Mouse (Mus musculus): Measurements from ENCODE around the gene Adssl1. TPM values are rescaled to one million over a fixed set of nuclear protein-coding genes. Genes with fewer than 3 reads are reported as not detected.

Adssl1 gene
- polyA plus RNA-seq, 1 experiment from 2014 or later = 5.5 TPM

- H3K27me3 ChIP-seq (ENCODE audit: control insufficient read depth, insufficient read depth, low read length) = no peaks in the 10 kb centered on the region
Measured at GRCm38 (mm10) chr12:112599942-112600611, 19.8 kb upstream of the Adssl1 start.

DNA sequence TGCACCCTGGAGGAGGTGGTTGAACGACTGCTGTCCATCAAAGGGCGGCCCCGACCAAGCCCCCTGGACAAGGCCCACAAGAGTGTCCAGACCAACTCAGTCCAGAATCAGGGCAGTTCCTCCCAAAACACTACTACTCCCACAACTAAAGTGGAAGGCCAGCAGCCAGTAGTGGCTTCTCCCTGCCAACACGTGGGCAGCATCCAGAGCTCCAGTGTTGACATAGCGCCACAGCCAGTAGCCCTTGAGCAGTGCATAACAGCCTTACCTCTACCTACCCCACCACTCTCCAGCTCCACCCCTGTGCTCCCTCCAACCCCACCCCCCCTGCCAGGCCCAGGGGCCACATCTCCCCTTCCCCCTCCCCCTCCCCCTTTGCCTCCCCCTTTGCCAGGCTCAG is 15.8 kb upstream of the Adssl1 start:
- H3K9ac ChIP-seq = no peak overlapping the region
- DNase-seq (ENCODE audit: low spot score) (no peak), ATAC-seq (ENCODE audit: low FRiP score) (no peak)
- no peak overlapping the region for H3K4me3 ChIP-seq (replicated peaks; ENCODE audit: low read length)
- H3K4me2 ChIP-seq (replicated peaks) = no peak overlapping the region
- H3K9me3 ChIP-seq (ENCODE audit: control insufficient read depth, low read length) = no peaks in the 10 kb centered on the region
- 78% methylated on average over 3 of the region's 5 CpGs for WGBS
- H3K4me1 ChIP-seq (replicated peaks; ENCODE audit: control insufficient read depth, insufficient read depth, low read length) = no peaks in the 10 kb centered on the region
- no peak overlapping the region for H3K27ac ChIP-seq
- no peaks in the 10 kb centered on the region for H3K27me3 ChIP-seq (ENCODE audit: control insufficient read depth, insufficient read depth, low read length)
- no peaks in the 10 kb centered on the region for H3K36me3 ChIP-seq (replicated peaks; ENCODE audit: control insufficient read depth, insufficient read depth)

More at GRCm38 (mm10) chr12:112599942-112600611, 19.8 kb upstream of the Adssl1 start:
- no peak overlapping the region for H3K4me2 ChIP-seq (replicated peaks)
- H3K9me3 ChIP-seq (ENCODE audit: control insufficient read depth, low read length) = no peaks in the 10 kb centered on the region
- peaks cover 3% of the 10 kb centered on the region for H3K4me1 ChIP-seq (replicated peaks; ENCODE audit: control insufficient read depth, insufficient read depth, low read length)
- no peak overlapping the region for H3K27ac ChIP-seq
- 81% methylated on average over 30 of the region's 30 CpGs for WGBS
- no peak overlapping the region for H3K4me3 ChIP-seq (replicated peaks; ENCODE audit: low read length)
- DNase-seq (ENCODE audit: low spot score) = no peak
- no peaks in the 10 kb centered on the region for H3K36me3 ChIP-seq (replicated peaks; ENCODE audit: control insufficient read depth, insufficient read depth)
- H3K9ac ChIP-seq = no peak overlapping the region
- ATAC-seq (ENCODE audit: low FRiP score) = no peak

- Histone ChIP-seq H3K36me3 (replicated peaks; ENCODE audit: control insufficient read depth, insufficient read depth) (no peaks in the 10 kb centered on the region), H3K4me2 (replicated peaks) (no peak overlapping the region), H3K9ac (no peak overlapping the region), H3K27me3 (ENCODE audit: control insufficient read depth, insufficient read depth, low read length) (no peaks in the 10 kb centered on the region), H3K27ac (no peak overlapping the region), H3K9me3 (ENCODE audit: control insufficient read depth, low read length) (no peaks in the 10 kb centered on the region), H3K4me1 (replicated peaks; ENCODE audit: control insufficient read depth, insufficient read depth, low read length) (no peaks in the 10 kb centered on the region), H3K4me3 (replicated peaks; ENCODE audit: low read length) (no peak overlapping the region)
- ATAC-seq (ENCODE audit: low FRiP score) = peak; percentile 28; the same call in 1 of the 2 replicates
- 57% methylated on average over 20 of the region's 20 CpGs for WGBS
- DNase-seq (ENCODE audit: low spot score) = no peak
Measured at GRCm38 (mm10) chr12:112604709-112605649, 14.9 kb upstream of the Adssl1 start.

- no peaks in the 10 kb centered on the region for H3K4me1 ChIP-seq (replicated peaks; ENCODE audit: control insufficient read depth, insufficient read depth, low read length)
- no peak overlapping the region for H3K9ac ChIP-seq
- no peaks in the 10 kb centered on the region for H3K9me3 ChIP-seq (ENCODE audit: control insufficient read depth, low read length)
- ATAC-seq (ENCODE audit: low FRiP score) (peak; percentile 21; the same call in 1 of the 2 replicates), DNase-seq (ENCODE audit: low spot score) (peak; percentile 73)
- whole genome bisulfite sequencing = 45% methylated on average over 6 of the region's 6 CpGs
- H3K4me3 ChIP-seq (replicated peaks; ENCODE audit: low read length) = no peak overlapping the region
- no peaks in the 10 kb centered on the region for H3K27me3 ChIP-seq (ENCODE audit: control insufficient read depth, insufficient read depth, low read length)
- H3K4me2 ChIP-seq (replicated peaks) = no peak overlapping the region
- no peaks in the 10 kb centered on the region for H3K36me3 ChIP-seq (replicated peaks; ENCODE audit: control insufficient read depth, insufficient read depth)
- no peak overlapping the region for H3K27ac ChIP-seq
Measured at GRCm38 (mm10) chr12:112605766-112606165, 14.1 kb upstream of the Adssl1 start.

- Histone ChIP-seq H3K9ac (no peak overlapping the region), H3K4me1 (replicated peaks; ENCODE audit: control insufficient read depth, insufficient read depth, low read length) (no peaks in the 10 kb centered on the region), H3K4me2 (replicated peaks) (no peak overlapping the region), H3K36me3 (replicated peaks; ENCODE audit: control insufficient read depth, insufficient read depth) (no peaks in the 10 kb centered on the region), H3K4me3 (replicated peaks; ENCODE audit: low read length) (no peak overlapping the region), H3K27me3 (ENCODE audit: control insufficient read depth, insufficient read depth, low read length) (no peaks in the 10 kb centered on the region), H3K27ac (no peak overlapping the region), H3K9me3 (ENCODE audit: control insufficient read depth, low read length) (no peaks in the 10 kb centered on the region)
- WGBS = 73% methylated on average over 6 of the region's 6 CpGs
- DNase-seq (ENCODE audit: low spot score) (no peak), ATAC-seq (ENCODE audit: low FRiP score) (no peak)
Measured at GRCm38 (mm10) chr12:112606998-112607397, 12.8 kb upstream of the Adssl1 start.

- DNase-seq (ENCODE audit: low spot score) (no peak), ATAC-seq (ENCODE audit: low FRiP score) (no peak)
- Histone ChIP-seq H3K27ac (no peak overlapping the region), H3K4me3 (replicated peaks; ENCODE audit: low read length) (no peak overlapping the region), H3K9ac (no peak overlapping the region), H3K27me3 (ENCODE audit: control insufficient read depth, insufficient read depth, low read length) (no peaks in the 10 kb centered on the region), H3K4me1 (replicated peaks; ENCODE audit: control insufficient read depth, insufficient read depth, low read length) (no peaks in the 10 kb centered on the region), H3K36me3 (replicated peaks; ENCODE audit: control insufficient read depth, insufficient read depth) (no peaks in the 10 kb centered on the region), H3K9me3 (ENCODE audit: control insufficient read depth, low read length) (no peaks in the 10 kb centered on the region), H3K4me2 (replicated peaks) (no peak overlapping the region)
- 90% methylated on average over 10 of the region's 10 CpGs for WGBS
Measured at GRCm38 (mm10) chr12:112609031-112609430, 10.8 kb upstream of the Adssl1 start.

GRCm38 (mm10) chr12:112616668-112617067 is 3.2 kb upstream of the Adssl1 start:
- DNase-seq (ENCODE audit: low spot score) = no peak
- 45% methylated on average over 9 of the region's 9 CpGs for WGBS
- ATAC-seq (ENCODE audit: low FRiP score) = no peak
- Histone ChIP-seq H3K27ac (no peak overlapping the region), H3K27me3 (ENCODE audit: control insufficient read depth, insufficient read depth, low read length) (peaks cover 26% of the 10 kb centered on the region), H3K36me3 (replicated peaks; ENCODE audit: control insufficient read depth, insufficient read depth) (no peaks in the 10 kb centered on the region), H3K9ac (no peak overlapping the region), H3K4me1 (replicated peaks; ENCODE audit: control insufficient read depth, insufficient read depth, low read length) (peaks cover 19% of the 10 kb centered on the region), H3K4me3 (replicated peaks; ENCODE audit: low read length) (no peak overlapping the region), H3K4me2 (replicated peaks) (no peak overlapping the region), H3K9me3 (ENCODE audit: control insufficient read depth, low read length) (no peaks in the 10 kb centered on the region)

DNA sequence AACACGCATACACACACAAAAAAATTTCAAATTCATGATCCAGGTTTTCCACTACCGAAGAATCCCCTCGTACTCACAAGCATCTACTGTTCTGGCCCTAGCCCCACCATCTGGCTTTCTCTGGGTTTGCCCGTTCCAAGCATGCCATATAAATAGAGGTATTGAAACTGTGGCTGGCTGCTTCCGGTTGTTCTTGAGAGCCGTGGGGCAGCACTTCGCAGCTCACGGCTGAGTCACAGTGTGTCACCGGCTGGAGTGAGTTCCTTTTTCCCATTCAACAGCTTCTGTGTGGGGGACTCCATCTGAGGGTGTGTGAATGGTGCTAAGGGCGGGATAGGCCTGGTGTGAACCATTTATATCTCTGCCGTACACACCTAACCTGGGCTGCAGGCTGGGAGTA is 2.7 kb upstream of the Adssl1 start:
- Histone ChIP-seq H3K27me3 (ENCODE audit: control insufficient read depth, insufficient read depth, low read length) (peaks cover 26% of the 10 kb centered on the region), H3K4me1 (replicated peaks; ENCODE audit: control insufficient read depth, insufficient read depth, low read length) (peaks cover 19% of the 10 kb centered on the region), H3K27ac (no peak overlapping the region), H3K4me3 (replicated peaks; ENCODE audit: low read length) (no peak overlapping the region), H3K36me3 (replicated peaks; ENCODE audit: control insufficient read depth, insufficient read depth) (no peaks in the 10 kb centered on the region), H3K9ac (no peak overlapping the region), H3K4me2 (replicated peaks) (no peak overlapping the region), H3K9me3 (ENCODE audit: control insufficient read depth, low read length) (no peaks in the 10 kb centered on the region)
- WGBS = 80% methylated on average over 11 of the region's 11 CpGs
- ATAC-seq (ENCODE audit: low FRiP score) (no peak), DNase-seq (ENCODE audit: low spot score) (no peak)

- H3K9ac ChIP-seq = no peak overlapping the region
- no peak overlapping the region for H3K4me2 ChIP-seq (replicated peaks)
- DNase-seq (ENCODE audit: low spot score) (peak; percentile 59), ATAC-seq (ENCODE audit: low FRiP score) (peak; percentile 43; the same call in 1 of the 2 replicates)
- no peaks in the 10 kb centered on the region for H3K9me3 ChIP-seq (ENCODE audit: control insufficient read depth, low read length)
- peaks cover 26% of the 10 kb centered on the region for H3K27me3 ChIP-seq (ENCODE audit: control insufficient read depth, insufficient read depth, low read length)
- WGBS = 17% methylated on average over 8 of the region's 8 CpGs
- H3K4me3 ChIP-seq (replicated peaks; ENCODE audit: low read length) = no peak overlapping the region
- peaks cover 19% of the 10 kb centered on the region for H3K4me1 ChIP-seq (replicated peaks; ENCODE audit: control insufficient read depth, insufficient read depth, low read length)
- no peaks in the 10 kb centered on the region for H3K36me3 ChIP-seq (replicated peaks; ENCODE audit: control insufficient read depth, insufficient read depth)
- H3K27ac ChIP-seq = no peak overlapping the region
Measured at GRCm38 (mm10) chr12:112617898-112618380, 1.9 kb upstream of the Adssl1 start.

Measured in hindbrain, embryonic 14.5 days (tissue).